8 mouse cellular contexts compared by ENCODE assay signal in genomic region chr5:29568848-29569377, GRCm38 (mm10). TPM values are rescaled to one million over a fixed set of nuclear protein-coding genes. Genes with fewer than 3 reads are reported as not detected.
DNase-seq lines count a peak whose midpoint lies in the region; ATAC-seq and TF ChIP-seq lines count a peak whose summit lies in the region.

Ube3c (plus strand) TSS chr5:29569242.

- H3K27me3 ChIP-seq in kidney, embryonic 14.5 days (ENCODE audit: control insufficient read depth, insufficient read depth, low read length), result no peaks in the 10 kb centered on the region
- no peaks in the 10 kb centered on the region for H3K27me3 ChIP-seq in limb, embryonic 15.5 days

- under 1% methylated on average over 72 of the region's 72 CpGs for WGBS in kidney, embryonic 14.5 days
- WGBS in limb, embryonic 15.5 days, result under 1% methylated on average over 72 of the region's 72 CpGs

- no peak for TF ChIP-seq CTCF in bone marrow macrophage, adult 2 months (IDR thresholded peaks at IDR 0.05; ENCODE audit: low read depth, low read length)
- no peak for TF ChIP-seq CTCF in embryonic fibroblast, embryonic 13.5 days (IDR thresholded peaks at IDR 0.05; ENCODE audit: borderline replicate concordance, insufficient read depth, low read length)

- peak; percentile 96 for ATAC-seq in kidney, embryonic 14.5 days (ENCODE audit: low FRiP score, low TSS enrichment)
- ATAC-seq in limb, embryonic 15.5 days (ENCODE audit: insufficient number of reproducible peaks, low FRiP score, low TSS enrichment, low read depth), result peak; percentile 98

- H3K9ac ChIP-seq in kidney, embryonic 14.5 days (ENCODE audit: low read depth, low read length), result peak within 1 kb of the TSS; percentile 80
- peak within 1 kb of the TSS; percentile 63 for H3K9ac ChIP-seq in limb, embryonic 15.5 days

- no peaks in the 10 kb centered on the region for H3K9me3 ChIP-seq in kidney, embryonic 14.5 days (ENCODE audit: control insufficient read depth, low read length)
- H3K9me3 ChIP-seq in limb, embryonic 15.5 days, result no peaks in the 10 kb centered on the region

- H3K4me2 ChIP-seq in kidney, embryonic 14.5 days (replicated peaks; ENCODE audit: low read depth, low read length), result peak within 1 kb of the TSS; percentile 65
- H3K4me2 ChIP-seq in limb, embryonic 15.5 days, result peak within 1 kb of the TSS; percentile 87

- H3K4me3 ChIP-seq in bone marrow macrophage, adult 2 months (ENCODE audit: insufficient read depth, low read length), result peak within 1 kb of the TSS; percentile 74
- peak within 1 kb of the TSS; percentile 82 for H3K4me3 ChIP-seq in embryonic fibroblast, embryonic 13.5 days (ENCODE audit: insufficient read depth, low read length)
- peak within 1 kb of the TSS; percentile 82 for H3K4me3 ChIP-seq in kidney, embryonic 14.5 days (ENCODE audit: low read length)
- peak within 1 kb of the TSS; percentile 82 for H3K4me3 ChIP-seq in limb, embryonic 15.5 days

- H3K27ac ChIP-seq in bone marrow macrophage, adult 2 months (ENCODE audit: insufficient read depth, low read depth, low read length), result peak within 1 kb of the TSS; percentile 86
- H3K27ac ChIP-seq in embryonic fibroblast, embryonic 13.5 days (ENCODE audit: insufficient read depth, low read length), result peak within 1 kb of the TSS; percentile 84
- H3K27ac ChIP-seq in kidney, embryonic 14.5 days (ENCODE audit: low read depth, low read length), result peak within 1 kb of the TSS; percentile 91
- H3K27ac ChIP-seq in limb, embryonic 15.5 days, result peak within 1 kb of the TSS; percentile 95

- peak; percentile 99 for DNase-seq in A20 (ENCODE audit: low read depth, low spot score)
- peak; percentile 99 for DNase-seq in heart, adult 9 months (ENCODE audit: low spot score in 2 of 2)
- DNase-seq in monocyte, adult 2 months (ENCODE audit: low read depth in 1 of 2, low spot score in 2 of 2), result peak; percentile 94 to 96
- peak; percentile 98 to 99 for DNase-seq in spleen, postnatal 36 days (ENCODE audit: low spot score in 2 of 2)

- TF ChIP-seq POLR2A in bone marrow macrophage, adult 2 months (IDR thresholded peaks at IDR 0.05; ENCODE audit: borderline replicate concordance, low read depth, low read length), result no peak
- TF ChIP-seq POLR2A in embryonic fibroblast, embryonic 13.5 days (IDR thresholded peaks at IDR 0.05; ENCODE audit: low read depth, low read length), result peak; percentile 72

- peaks cover 5% of the 10 kb centered on the region for H3K4me1 ChIP-seq in bone marrow macrophage, adult 2 months (ENCODE audit: control insufficient read depth, insufficient read depth, low read length)
- H3K4me1 ChIP-seq in embryonic fibroblast, embryonic 13.5 days (ENCODE audit: control insufficient read depth, insufficient read depth, low read length), result no peaks in the 10 kb centered on the region
- H3K4me1 ChIP-seq in kidney, embryonic 14.5 days (ENCODE audit: control insufficient read depth, insufficient read depth, low read length), result peaks cover 10% of the 10 kb centered on the region; the same call in 1 of the 2 replicates
- H3K4me1 ChIP-seq in limb, embryonic 15.5 days, result peaks cover 15% of the 10 kb centered on the region

- H3K36me3 ChIP-seq in kidney, embryonic 14.5 days (ENCODE audit: control insufficient read depth, insufficient read depth, low read length), result peaks cover 6% of the 10 kb centered on the region; the same call in 1 of the 2 replicates
- H3K36me3 ChIP-seq in limb, embryonic 15.5 days, result no peaks in the 10 kb centered on the region

RNA-seq across cellular contexts. Expression of gene Ube3c, which starts in this region (rescaled TPM):
- polyA plus RNA-seq in bone marrow macrophage, adult 2 months (2012; ENCODE audit: insufficient read depth, insufficient read length, missing spikeins), result 11.5 and 15.9 TPM in 2 replicates
- polyA plus RNA-seq in embryonic fibroblast, embryonic 13.5 days (2011; ENCODE audit: insufficient read length, low read depth, missing spikeins), result 48.5 and 49.4 TPM in 2 replicates
- polyA plus RNA-seq in kidney, embryonic 14.5 days (2014; fragmentation: Nextera tagmentation; extraction: Ambion mirVana), result 26.0 and 42.2 TPM in 2 replicates
- 19.7 and 24.6 TPM in 2 replicates for polyA plus RNA-seq in limb, embryonic 15.5 days (2015; fragmentation: Nextera tagmentation; extraction: Ambion mirVana)

Comparison
In these comparisons a context has a peak if more than half of its experiments do, and no peak if none do; other contexts are left out.
1. Peak in every context shown above with its lines: DNase-seq, ATAC-seq, H3K4me3 ChIP-seq and H3K27ac ChIP-seq.